Mouse (Mus musculus) heart, adult 11 months (tissue): ENCODE measurements around the gene Hcrtr2.

ENCODE experiments used
- DNase-seq: peaks from one replicate; pipeline ENCODE4 v3.0.0; 2022

The Hcrtr2 gene

DNA sequence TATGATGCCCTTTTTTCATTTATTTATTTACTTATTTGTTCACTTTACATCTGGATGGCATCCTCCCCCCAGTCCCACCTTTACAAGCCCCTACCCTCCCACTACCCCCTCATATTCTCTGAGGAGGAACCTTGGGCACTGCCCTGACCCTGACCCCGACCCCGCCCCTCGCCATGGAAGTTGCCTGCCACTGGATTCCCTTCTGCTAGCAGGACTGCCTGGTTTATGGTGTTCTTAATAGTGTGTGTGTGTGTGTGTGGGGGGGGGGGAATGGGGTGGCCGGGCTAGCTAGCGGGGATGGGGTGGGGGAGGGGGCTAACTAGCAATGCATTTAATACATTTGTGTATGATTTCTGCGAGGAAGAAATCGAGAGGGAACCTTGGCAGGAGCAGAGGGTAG lies 88.8 kb downstream of the Hcrtr2 start:
- peak; percentile 85 for DNase-seq

GRCm38 (mm10) chr9:76230400-76230799 lies 93.3 kb downstream of the Hcrtr2 start:
- no peak for DNase-seq

GRCm38 (mm10) chr9:76217178-76217975 lies 106.3 kb downstream of the Hcrtr2 start:
- no peak for DNase-seq

DNA sequence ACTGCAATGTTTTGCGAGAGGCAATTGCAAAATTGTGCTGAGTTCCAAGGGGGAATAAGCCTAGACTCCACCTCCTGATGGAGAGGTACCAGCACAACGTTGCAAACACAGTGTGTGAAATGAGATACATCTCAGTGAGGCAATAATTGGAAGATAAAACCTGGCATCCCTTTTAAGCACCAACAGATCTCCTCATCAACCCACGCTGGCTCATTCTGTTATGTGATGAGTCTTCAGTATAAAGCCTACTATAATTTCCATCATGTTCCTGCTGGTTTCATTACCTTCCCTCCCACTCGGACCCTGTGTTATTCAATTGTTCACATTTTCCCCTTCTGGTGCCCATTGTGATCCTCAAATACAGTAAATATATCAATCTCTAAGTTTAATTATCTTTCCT lies 109.0 kb downstream of the Hcrtr2 start:
- DNase-seq: no peak

DNA sequence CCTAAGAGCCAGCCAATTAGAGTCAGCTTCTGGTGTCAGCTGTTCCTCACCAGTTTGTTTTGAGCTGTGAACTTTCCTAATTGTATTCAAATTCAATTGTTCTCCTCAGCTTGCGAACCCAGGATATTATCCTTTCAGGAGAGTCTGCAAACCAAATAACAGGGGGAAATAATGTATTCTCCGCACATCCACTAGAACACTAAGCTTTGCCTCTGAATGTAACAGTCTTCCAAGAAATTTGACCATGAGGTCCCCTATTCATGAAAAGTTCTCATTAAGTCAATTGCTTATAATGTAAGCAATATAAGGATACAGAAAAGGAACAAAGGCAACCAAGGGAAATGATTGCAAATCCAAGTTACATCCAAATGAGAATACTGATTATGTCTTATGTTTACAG lies 110.1 kb downstream of the Hcrtr2 start, which contains the start of gene Gfral:
Gene Gfral, minus strand, starts transcription at position 101 of the 400 bp plus-strand sequence.
- no peak for DNase-seq

GRCm38 (mm10) chr9:76196917-76197316 lies 126.7 kb downstream of the Hcrtr2 start:
- no peak for DNase-seq

DNA sequence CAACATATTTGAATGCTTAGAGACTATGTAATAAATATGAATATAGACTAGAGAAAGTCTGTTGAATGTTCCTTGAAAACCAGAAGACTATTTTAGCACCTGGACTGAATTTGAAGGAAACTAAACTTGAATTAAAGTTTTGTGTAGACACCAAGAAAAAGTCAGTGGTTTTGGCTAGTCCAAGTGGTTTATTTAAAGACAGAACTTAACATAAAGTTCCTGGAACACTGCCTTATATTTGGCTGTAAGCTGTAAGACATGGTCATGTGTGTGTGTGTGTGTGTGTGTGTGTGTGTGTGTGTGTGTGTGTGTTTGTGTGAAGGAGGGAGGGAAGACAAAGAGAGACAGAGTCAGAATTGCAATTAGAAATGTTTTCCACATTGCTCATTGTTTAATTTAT lies 144.4 kb downstream of the Hcrtr2 start:
- DNase-seq: no peak
